Mouse (Mus musculus): ENCODE results near the gene Pfn3.
"Not testable (repeated sequence)": the region's sequence is repeated elsewhere in the genome, so short reads cannot be mapped to it uniquely, and the experiment has no call there.

Gene Pfn3

GRCm38 (mm10) chr13:55414743-55415380, at the start of gene Pfn3:
TSS of gene Pfn3 (minus strand) at chr13:55415232.
- DNase-seq (ENCODE audit: low read depth), result no peak

DNA sequence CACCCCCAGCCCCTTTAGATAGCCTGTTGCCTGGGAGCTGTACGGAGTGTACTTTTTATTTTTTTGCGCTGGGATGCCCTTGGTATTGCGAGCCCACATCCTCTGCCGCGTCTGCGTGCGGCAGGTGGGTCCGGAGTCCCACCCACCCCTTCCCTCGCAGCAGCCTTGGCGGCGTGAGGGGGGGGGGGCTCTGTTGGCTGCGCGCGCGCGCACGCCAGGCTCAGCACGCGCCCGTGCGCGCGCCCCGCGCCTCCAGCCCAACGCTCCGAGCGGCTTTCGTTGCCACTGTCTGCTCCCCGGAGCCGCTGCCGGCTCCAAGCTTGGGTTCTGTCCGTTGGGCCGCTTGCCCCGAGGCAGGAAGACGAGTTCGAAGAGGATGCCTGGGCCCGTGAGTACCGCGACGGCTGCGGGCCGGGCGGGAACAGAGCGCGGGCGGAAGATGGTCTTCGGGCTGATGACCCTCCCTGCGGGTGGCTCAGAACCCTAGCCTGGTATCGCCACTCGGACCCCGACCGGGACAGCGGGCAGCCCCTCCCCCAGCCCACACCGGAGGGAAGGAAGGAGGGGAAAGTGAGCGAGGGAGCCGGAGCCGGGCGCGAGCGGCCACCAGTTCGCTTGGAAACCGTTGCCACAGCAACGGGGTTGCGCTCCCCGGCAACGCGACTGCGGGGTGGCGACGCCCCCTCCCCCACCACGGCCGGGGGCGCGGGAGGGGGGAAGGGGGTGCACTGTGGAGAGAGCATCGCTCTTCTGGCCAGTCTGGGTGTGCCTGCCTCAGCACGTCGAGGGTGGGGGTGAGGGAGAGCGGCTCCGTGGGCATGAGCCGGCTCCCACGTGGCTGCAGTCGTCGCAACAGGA, 49.2 kb upstream of the Pfn3 start, which contains the start of gene Prr7:
Gene Prr7, plus strand, starts transcription at position 241 of the 858 bp plus-strand sequence.
- DNase-seq (ENCODE audit: low read depth), result no peak

- DNase-seq (ENCODE audit: low read depth), result no peak
These were observed 48.5 kb upstream of the Pfn3 start for GRCm38 (mm10) chr13:55463399-55464026.

DNA sequence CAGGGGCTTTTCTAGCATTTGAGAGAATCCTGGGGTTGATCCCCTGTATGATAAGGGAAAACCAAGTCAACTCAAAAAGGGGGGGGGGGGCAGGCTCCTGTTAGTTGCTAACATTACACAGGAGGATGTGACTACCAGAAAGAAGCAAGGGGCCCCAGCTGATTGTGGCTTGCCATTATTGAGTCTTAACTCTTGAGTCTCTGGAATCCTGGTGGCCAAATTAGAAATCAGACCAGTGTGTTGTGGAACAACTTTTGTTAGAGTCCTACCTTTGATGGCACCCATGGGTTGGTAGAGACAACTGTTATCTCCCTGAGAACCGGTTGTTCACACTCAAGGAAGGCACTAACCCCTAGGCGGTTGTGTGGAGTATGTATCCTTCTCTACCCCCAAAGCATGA, 47.9 kb upstream of the Pfn3 start:
- no peak for DNase-seq (ENCODE audit: low read depth)

GRCm38 (mm10) chr13:55451785-55452549, 36.9 kb upstream of the Pfn3 start:
- DNase-seq (ENCODE audit: low read depth), result no peak

DNA sequence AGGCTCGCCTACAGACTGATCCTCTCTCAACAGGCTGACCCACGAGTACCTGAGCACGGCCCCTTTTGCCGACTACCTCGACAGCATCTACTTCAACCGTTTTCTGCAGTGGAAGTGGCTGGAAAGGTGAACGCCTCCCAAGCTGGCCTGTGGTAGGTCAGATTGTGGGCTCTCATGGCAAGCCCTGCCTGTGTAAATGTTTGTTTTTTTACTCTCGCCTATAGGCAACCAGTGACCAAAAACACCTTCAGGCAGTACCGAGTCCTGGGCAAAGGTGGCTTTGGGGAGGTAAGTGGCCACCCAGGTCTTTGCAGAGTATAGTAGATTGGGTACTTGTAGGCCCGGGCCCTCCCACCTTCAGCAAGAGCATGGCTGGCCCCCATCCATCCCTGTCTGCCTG, 36.3 kb upstream of the Pfn3 start:
- no peak for DNase-seq (ENCODE audit: low read depth)

DNA sequence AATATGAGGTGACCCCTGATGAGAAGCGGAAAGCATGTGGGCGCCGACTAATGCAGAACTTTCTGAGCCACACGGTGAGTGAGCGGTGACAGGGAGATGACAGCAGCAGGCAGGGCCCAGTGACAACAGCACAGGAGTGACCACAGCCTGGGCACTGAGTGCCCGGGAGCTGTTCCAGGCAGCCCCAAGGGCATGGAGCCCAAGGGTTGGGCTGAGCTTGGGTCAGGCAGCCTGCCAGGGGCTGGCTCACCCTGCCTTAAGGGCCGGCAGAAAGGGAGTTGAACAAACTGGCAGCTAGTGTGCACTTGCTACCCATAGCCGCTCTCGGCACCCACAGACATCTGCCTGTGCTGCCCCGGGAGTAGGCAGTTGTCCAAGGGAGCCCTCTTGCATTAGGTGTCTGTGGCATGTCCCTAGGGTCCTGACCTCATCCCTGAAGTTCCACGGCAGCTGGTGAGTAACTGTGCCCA, 35.5 kb upstream of the Pfn3 start:
- peak; percentile 73 for DNase-seq (ENCODE audit: low read depth)

GRCm38 (mm10) chr13:55449679-55450441, 34.8 kb upstream of the Pfn3 start:
- DNase-seq (ENCODE audit: low read depth), result no peak

GRCm38 (mm10) chr13:55449205-55449604, 34.2 kb upstream of the Pfn3 start:
- DNase-seq (ENCODE audit: low read depth), result no peak

DNA sequence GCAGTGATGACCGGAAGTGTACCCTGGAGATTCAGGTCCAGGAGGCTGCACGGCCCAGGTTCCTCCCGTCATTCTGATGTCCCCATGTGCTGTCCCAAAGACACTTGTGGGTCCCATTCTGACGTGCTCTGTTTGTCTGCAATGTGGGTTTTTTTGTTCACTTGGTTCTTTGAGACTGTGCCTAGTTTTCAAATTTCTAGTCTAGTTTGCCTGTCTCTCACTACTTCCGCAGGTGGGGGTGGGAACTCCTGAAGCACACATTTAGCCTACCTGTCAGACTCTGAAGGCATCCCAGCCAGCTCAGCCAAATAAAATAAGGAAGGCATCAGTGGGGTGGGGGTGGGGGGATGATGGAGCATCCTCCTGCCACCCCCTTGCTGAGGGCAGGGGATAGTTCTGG, 33.1 kb upstream of the Pfn3 start:
- no peak for DNase-seq (ENCODE audit: low read depth)

GRCm38 (mm10) chr13:55447543-55447943, 32.5 kb upstream of the Pfn3 start:
- DNase-seq (ENCODE audit: low read depth), result no peak

- DNase-seq (ENCODE audit: low read depth), result no peak
These were observed 31.6 kb upstream of the Pfn3 start for GRCm38 (mm10) chr13:55446483-55447105.

- DNase-seq (ENCODE audit: low read depth), result no peak
These were observed 30.5 kb upstream of the Pfn3 start for GRCm38 (mm10) chr13:55445361-55446091.

DNA sequence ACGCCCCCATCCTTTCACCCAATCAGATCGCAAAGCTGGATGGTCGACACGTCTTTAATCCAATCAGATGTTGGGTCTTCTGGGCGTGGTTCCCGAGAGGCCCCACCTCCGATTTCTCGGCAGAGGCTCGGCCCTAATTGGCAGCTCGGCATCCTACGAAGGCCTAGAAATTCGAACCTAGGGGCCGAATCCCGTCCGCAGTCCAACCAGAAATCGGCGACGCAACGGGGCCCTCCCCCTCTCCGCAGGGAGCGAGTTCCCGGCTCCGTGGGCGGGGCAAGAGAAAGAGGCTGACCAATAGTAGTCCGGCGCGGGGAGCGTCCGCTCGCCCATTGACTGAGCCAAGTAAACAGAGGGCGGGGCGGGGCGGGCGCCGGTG, 29.9 kb upstream of the Pfn3 start, which contains the start of gene Grk6:
Gene Grk6, plus strand, starts transcription at position 136 of the 379 bp plus-strand sequence.
- DNase-seq (ENCODE audit: low read depth), result peak; percentile 98

- DNase-seq (ENCODE audit: low read depth), result peak; percentile 51
These were observed 29.4 kb upstream of the Pfn3 start for GRCm38 (mm10) chr13:55444286-55444936.

DNA sequence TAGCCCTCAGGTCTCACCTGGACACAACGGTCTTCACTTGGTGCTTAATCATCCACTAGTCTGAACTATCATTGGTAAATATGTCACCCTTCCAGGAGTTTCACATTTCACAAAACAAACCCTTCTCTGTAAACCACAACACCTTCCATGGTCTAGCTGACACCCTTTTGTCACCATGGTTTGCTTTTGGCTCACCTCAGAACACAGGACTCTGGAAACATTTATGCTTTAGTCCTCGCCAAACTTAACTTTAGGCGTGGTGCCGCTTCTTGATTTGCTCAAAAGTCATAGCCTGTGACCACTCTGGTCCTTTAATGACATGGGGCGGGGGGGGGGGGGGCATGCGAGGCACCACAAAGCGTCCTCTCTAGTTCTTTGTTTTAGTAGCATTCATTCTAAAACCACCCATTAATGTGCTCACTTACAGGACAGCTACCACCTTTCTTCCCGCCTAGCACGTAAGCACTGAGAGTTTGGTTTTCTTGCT, 28.8 kb upstream of the Pfn3 start:
- DNase-seq (ENCODE audit: low read depth), result no peak

- not testable (repeated sequence) for DNase-seq (ENCODE audit: low read depth)
These were observed 22.1 kb upstream of the Pfn3 start for GRCm38 (mm10) chr13:55437111-55437629.

- DNase-seq (ENCODE audit: low read depth), result no peak
These were observed 17.1 kb upstream of the Pfn3 start for GRCm38 (mm10) chr13:55431889-55432685.

Data from fibroblast of lung, adult 2 months (primary cell).